Mouse (Mus musculus) frontal cortex, postnatal 10 days (tissue): ENCODE measurements at regions not wholly inside any gene's neighbourhood (a gene's known extent, or its start where the extent isn't known, plus 50 kb on each side); places are given as distances from the start of the nearest gene placed in this dataset.

Experiments used
- DNase-seq, 2 experiments: peaks; one replicate each; pipeline ENCODE4 v3.0.0; 2022; ENCODE audit warnings: low spot score in 2 of 2, mixed read lengths in 1 of 2

- DNase-seq, result no peak
Measured at GRCm38 (mm10) chr4:22047730-22048455, 116.8 kb downstream of the Faxc start.

GRCm38 (mm10) chr4:22066785-22067433 lies 135.8 kb downstream of the Faxc start:
- no peak for DNase-seq

- no peak for DNase-seq
Measured at GRCm38 (mm10) chr4:22067678-22068299, 136.7 kb downstream of the Faxc start.

GRCm38 (mm10) chr4:22088209-22088787 lies 157.2 kb downstream of the Faxc start:
- no peak for DNase-seq

- no peak for DNase-seq
Measured at GRCm38 (mm10) chr4:22089637-22090041, 158.5 kb downstream of the Faxc start.

GRCm38 (mm10) chr4:22090536-22090935 lies 159.4 kb downstream of the Faxc start:
- no peak for DNase-seq

DNA sequence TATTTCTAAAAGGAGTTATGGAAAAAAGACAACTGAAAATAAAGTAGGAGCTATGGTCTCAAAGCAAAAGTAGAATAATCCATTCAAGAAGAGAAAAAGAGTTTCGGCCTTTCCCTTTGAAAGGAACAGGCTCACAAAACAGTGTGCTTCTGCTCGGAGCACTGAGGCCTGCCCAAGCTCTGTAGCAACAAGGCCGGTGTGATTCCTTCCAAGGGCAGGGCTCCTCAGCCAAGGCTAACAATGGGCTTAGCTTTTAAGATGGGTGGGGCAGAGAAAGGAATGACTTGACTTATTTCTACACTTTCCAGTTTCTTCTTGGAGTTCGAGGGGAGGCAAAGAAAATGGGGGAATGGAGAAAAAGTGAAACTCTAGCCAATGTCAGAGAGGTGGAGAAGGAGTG lies 161.4 kb downstream of the Faxc start:
- no peak for DNase-seq

- no peak for DNase-seq
Measured at GRCm38 (mm10) chr4:22095257-22096031, 164.3 kb downstream of the Faxc start.

GRCm38 (mm10) chr4:22098605-22099004 lies 167.5 kb downstream of the Faxc start:
- no peak for DNase-seq

- DNase-seq, result no peak
Measured at GRCm38 (mm10) chr4:22102478-22102877, 171.3 kb downstream of the Faxc start.

DNA sequence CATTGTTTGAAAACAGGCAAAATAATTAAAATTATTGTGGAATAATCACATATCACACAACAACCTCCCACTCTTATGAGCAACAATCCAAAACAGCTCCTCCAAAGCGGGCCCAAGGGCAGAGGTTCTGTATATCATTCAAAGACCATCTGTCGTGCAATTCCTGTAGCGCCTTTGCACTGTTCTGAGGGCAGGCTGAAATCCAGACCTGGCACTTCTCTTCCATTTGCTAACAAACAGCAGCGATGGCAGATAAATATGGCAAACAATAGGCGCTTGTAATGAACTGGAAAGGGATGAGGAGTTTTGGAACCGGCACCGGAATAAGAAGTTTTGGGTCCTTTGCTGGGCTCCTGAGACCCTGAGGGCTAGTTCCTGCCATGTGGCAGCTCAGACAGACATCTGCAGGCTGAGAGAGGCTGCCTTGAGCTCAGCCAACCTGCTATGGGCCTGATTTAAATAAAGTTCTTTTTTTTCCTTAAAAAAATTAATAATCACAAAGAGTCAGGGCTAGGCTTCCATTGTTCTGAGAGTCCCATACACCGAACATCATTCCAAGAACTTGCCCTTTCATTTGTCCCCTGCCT lies 172.0 kb downstream of the Faxc start:
- no peak for DNase-seq

GRCm38 (mm10) chr4:22106883-22107282 lies 175.8 kb downstream of the Faxc start:
- no peak for DNase-seq

DNA sequence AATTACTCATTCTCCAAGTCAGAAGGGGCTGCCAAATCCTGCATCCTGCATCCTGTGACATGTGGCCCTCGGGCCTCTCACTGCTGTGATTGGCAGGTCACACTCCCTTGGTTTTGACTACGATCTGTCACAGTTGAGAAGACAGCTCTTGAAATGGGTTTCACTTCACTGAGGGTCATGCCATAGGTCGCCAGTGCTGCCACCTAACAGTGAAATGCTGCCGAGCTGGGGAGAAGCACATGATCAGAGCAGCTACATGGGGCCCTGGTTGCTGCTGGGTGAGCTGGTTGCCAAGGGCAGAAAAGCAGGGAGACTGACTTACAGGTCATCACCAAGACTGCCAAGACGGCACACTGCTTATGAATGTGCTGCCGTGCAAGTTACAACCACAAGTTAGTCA lies 178.3 kb downstream of the Faxc start:
- no peak for DNase-seq

DNA sequence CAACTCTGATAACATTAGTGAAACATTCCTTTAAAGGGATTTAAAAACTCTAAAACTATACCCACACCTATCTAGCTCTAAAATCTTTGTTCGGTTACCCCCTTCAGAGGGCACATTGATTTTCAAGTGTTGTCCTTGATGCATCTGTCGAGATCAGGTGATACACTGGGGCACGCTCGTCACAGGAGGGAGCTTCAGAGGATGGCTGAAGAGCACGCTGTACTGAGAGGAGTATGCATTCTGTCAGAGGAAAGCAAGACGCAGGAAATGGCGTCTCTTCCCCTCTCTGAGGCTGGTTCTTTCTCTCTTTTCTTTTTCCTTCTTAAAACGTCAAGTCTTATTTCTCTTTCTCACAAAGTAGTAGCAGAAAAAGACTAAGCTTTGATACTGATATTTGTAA lies 179.3 kb downstream of the Faxc start:
- no peak for DNase-seq

DNA sequence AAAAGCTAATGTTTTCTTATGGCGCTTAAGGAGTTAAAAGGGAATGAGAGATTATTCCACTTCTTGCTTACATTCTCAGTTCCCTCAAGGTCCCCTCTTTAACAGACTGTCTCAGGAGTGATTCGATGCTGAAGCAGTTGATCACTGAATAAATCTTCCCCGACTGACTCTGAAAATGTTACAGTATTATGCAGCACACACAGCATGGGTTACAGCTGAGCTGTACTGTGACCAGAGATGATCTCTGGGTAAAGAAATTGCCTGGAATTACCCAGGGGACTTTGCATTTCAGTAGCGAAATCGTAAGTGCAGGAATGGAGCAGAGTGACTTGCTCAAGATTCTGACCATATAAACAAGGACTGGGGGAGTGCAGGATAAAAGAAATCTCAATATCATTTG lies 181.1 kb downstream of the Faxc start:
- no peak for DNase-seq

- no peak for DNase-seq
Measured at GRCm38 (mm10) chr4:22114451-22114850, 183.3 kb downstream of the Faxc start.

DNA sequence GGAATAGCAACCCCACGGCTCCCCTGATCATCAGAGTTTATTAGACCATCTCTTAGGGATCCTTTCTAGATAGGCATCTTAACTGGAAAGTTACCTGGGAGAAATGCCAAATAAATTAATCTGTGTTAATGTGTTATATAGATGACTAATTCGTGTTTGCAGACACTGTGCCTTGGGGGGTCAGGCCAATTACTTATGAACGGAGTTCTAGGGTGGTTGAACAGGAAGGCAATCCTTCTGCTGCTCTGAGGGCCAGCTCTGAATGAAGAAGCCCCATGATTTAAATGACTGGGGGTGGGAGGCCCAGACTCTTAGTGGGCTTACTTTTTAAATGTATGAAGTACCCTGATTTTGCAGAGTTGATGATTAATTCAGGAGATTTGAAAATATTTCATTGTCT lies 188.7 kb downstream of the Faxc start:
- DNase-seq, result no peak

- DNase-seq, result no peak
Measured at GRCm38 (mm10) chr4:22120953-22121352, 189.8 kb downstream of the Faxc start.

DNA sequence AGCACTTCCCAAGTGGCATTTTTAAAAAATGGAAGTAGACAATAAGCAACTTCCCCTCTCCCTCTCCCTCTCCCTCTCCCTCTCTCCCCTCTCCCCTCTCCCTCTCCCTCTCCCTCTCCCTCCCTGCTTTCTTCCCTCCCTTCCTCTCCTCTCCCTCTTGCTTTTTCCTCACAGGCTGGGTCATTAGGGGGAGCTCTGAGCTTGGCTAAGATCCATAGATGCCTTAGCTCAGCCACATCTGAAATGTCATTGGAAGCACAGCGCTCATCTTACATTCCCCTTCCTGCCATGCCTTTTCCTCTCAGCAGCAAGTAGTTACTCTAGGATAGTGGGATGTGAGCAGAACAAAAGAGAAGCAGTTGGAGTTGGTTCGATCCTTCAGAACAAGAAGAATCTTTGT lies 190.3 kb downstream of the Faxc start:
- DNase-seq, result no peak

- no peak for DNase-seq
Measured at GRCm38 (mm10) chr4:22124836-22125235, 193.7 kb downstream of the Faxc start.

DNA sequence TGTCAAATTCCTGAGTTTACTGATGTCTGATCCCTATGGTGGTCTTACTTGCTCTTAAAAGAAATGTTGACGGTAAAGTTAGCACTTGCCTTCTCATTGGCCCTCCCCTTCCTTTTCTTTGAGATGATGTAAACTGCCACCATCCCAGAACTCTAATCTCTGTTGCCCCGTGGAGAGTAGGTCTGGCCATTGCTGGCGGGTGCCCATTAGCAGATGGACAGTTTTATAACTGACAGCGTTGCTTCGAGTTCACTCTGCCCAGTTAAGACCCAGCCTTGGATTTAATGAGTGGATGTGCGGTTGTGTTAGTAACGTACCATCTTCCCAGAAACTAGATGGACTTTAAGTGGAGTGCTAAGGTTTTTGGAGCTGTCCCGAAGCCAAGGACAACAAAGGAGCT lies 199.4 kb downstream of the Faxc start:
- DNase-seq, result no peak
